Mouse (Mus musculus) thymus, adult 2 months (tissue): Measurements from ENCODE around the gene Cped1.

Experiments used
- CTCF ChIP-seq: fragments of 200-500 bp; IDR thresholded peaks from 2 replicates; pipeline ENCODE4 v1.5.1; 2012; ENCODE audit warnings: mild to moderate bottlenecking, control low read depth, low read length, moderate library complexity, borderline replicate concordance; ENCODE audit not compliant: control insufficient read depth, poor library complexity, insufficient read depth; ENCODE audit errors: extremely low read depth
- POLR2A ChIP-seq: fragments of 200-500 bp; IDR thresholded peaks from 2 replicates; pipeline ENCODE4 v1.6.1; 2012; ENCODE audit warnings: mild to moderate bottlenecking, low read length, control low read depth, moderate library complexity; ENCODE audit not compliant: control insufficient read depth, poor library complexity, insufficient read depth; ENCODE audit errors: extremely low read depth

DNA sequence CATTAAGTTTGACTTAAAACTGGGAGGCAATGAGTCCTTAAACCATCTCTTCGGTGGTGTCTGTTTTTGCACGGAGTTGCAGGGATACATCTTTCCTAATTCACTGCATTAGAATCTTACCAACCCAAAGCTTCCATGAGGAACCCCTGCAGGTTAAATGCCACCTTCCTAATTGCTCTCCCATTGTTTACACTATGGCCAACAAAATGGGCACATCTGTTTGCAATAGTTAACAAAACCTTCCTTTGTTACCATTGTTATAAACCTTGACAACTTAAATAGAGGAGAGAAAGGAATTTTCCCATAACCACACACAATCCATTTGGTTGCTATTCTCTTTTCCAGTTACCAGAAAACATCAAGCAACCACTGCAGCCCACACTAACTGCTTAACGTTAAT is 308.2 kb downstream of the Cped1 start:
- TF ChIP-seq CTCF (no peak), POLR2A (no peak)
